In genomic region chr10:75056255-75056654, GRCm38 (mm10) we compare ENCODE assay signal across 13 mouse cellular contexts. TPM values are rescaled to one million over a fixed set of nuclear protein-coding genes. Genes with fewer than 3 reads are reported as not detected.
A peak's percentile ranks its signal among the peaks of the same experiment; 100 is the strongest.
DNase-seq lines count a peak whose midpoint lies in the region; ATAC-seq lines count a peak whose summit lies in the region.
"Had no signal": no experiment of that assay in that cellular context is flagged by ENCODE, and none has a peak within 500 bp of the region (broad histone marks: within the 10 kb centered on the region; RNA-seq: fewer than 3 reads in every experiment).

No protein-coding gene starts in this region.

- H3K9ac ChIP-seq in kidney, embryonic 15.5 days = no peak overlapping the region
- no peak overlapping the region for H3K9ac ChIP-seq in midbrain, embryonic 13.5 days (replicated peaks)
- H3K9ac ChIP-seq: lung, embryonic 15.5 days had no signal

- ATAC-seq in kidney, embryonic 15.5 days (replicated peaks; ENCODE audit: low FRiP score) = no peak
- peak; percentile 34 for ATAC-seq in midbrain, embryonic 13.5 days

- peak; percentile 61 for DNase-seq in kidney, adult 11 months
- peak; percentile 22 for DNase-seq in Muller cell, postnatal 12 days (ENCODE audit: inconsistent ontology term)
- peak; percentile 31 for DNase-seq in kidney, postnatal 14 days
- DNase-seq in adrenal gland, adult (ENCODE audit: inconsistent age in 2 of 2, low spot score in 1 of 2) = no peak
- DNase-seq in cerebellum, adult 11 months = no peak
- DNase-seq in left cerebral cortex, adult 11 months (ENCODE audit: low spot score) = no peak
- DNase-seq: cerebellum, adult 9-11 months had no signal

- no peaks in the 10 kb centered on the region for H3K27me3 ChIP-seq in kidney, embryonic 15.5 days
- no peaks in the 10 kb centered on the region for H3K27me3 ChIP-seq in midbrain, embryonic 13.5 days
- H3K27me3 ChIP-seq: lung, embryonic 15.5 days had no signal

- H3K27ac ChIP-seq in kidney, embryonic 15.5 days = no peak overlapping the region
- H3K27ac ChIP-seq in midbrain, embryonic 13.5 days = peak overlapping the region; percentile 61; the same call in 1 of the 2 replicates
- H3K27ac ChIP-seq: lung, embryonic 15.5 days; stomach, postnatal 0 days had no signal

- H3K4me3 ChIP-seq in kidney, embryonic 15.5 days (replicated peaks) = no peak overlapping the region
- H3K4me3 ChIP-seq in midbrain, embryonic 13.5 days (replicated peaks) = no peak overlapping the region
- H3K4me3 ChIP-seq: lung, embryonic 15.5 days had no signal

- no peaks in the 10 kb centered on the region for H3K9me3 ChIP-seq in kidney, embryonic 15.5 days (replicated peaks)
- H3K9me3 ChIP-seq in midbrain, embryonic 13.5 days = no peaks in the 10 kb centered on the region
- H3K9me3 ChIP-seq: lung, embryonic 15.5 days had no signal

- no peak overlapping the region for H3K4me2 ChIP-seq in kidney, embryonic 15.5 days
- 0 out of 2 replicates have a peak overlapping the region, but pooled peaks have one; percentile 0 for H3K4me2 ChIP-seq in midbrain, embryonic 13.5 days (replicated peaks)
- H3K4me2 ChIP-seq: heart, embryonic 11.5 days; lung, embryonic 15.5 days had no signal

- 24% methylated on average over 4 of the region's 4 CpGs for WGBS in kidney, embryonic 15.5 days
- 3% methylated on average over 4 of the region's 4 CpGs for WGBS in midbrain, embryonic 13.5 days

- peaks cover 21% of the 10 kb centered on the region for H3K4me1 ChIP-seq in kidney, embryonic 15.5 days
- H3K4me1 ChIP-seq in midbrain, embryonic 13.5 days (replicated peaks) = peaks cover 43% of the 10 kb centered on the region

- no peaks in the 10 kb centered on the region for H3K36me3 ChIP-seq in kidney, embryonic 15.5 days
- H3K36me3 ChIP-seq in midbrain, embryonic 13.5 days = no peaks in the 10 kb centered on the region
- H3K36me3 ChIP-seq: lung, embryonic 15.5 days had no signal

RNA-seq across cellular contexts. Expression of gene Bcr, which starts 4.1 kb away (rescaled TPM):
- polyA plus RNA-seq in kidney, embryonic 15.5 days (2015; fragmentation: Nextera tagmentation; extraction: Ambion mirVana) = 6.0 and 6.6 TPM in 2 replicates
- 15.2 and 17.3 TPM in 2 replicates for polyA plus RNA-seq in midbrain, embryonic 13.5 days (2015; fragmentation: Nextera tagmentation; extraction: Ambion mirVana)

RNA-seq across cellular contexts. Expression of gene Rab36, which starts 19.4 kb away (rescaled TPM):
- 9.3 and 12.8 TPM in 2 replicates for polyA plus RNA-seq in kidney, embryonic 15.5 days (2015; fragmentation: Nextera tagmentation; extraction: Ambion mirVana)
- 14.8 and 19.7 TPM in 2 replicates for polyA plus RNA-seq in midbrain, embryonic 13.5 days (2015; fragmentation: Nextera tagmentation; extraction: Ambion mirVana)

RNA-seq across cellular contexts. Expression of gene Rsph14, which starts 23.9 kb away (rescaled TPM):
- polyA plus RNA-seq in kidney, embryonic 15.5 days (2015; fragmentation: Nextera tagmentation; extraction: Ambion mirVana) = not detected in 2 replicates
- 0.63 and 1.1 TPM in 2 replicates for polyA plus RNA-seq in midbrain, embryonic 13.5 days (2015; fragmentation: Nextera tagmentation; extraction: Ambion mirVana)
- polyA plus RNA-seq: heart, embryonic 11.5 days; large intestine, adult 2 months; stomach, postnatal 0 days had no signal

Comparison
In these comparisons a context has a peak if more than half of its experiments do, and no peak if none do; other contexts are left out.
1. DNase-seq: peak in kidney, adult 11 months (single experiment), Muller cell, postnatal 12 days (single experiment) and kidney, postnatal 14 days (single experiment); none in adrenal gland, adult (0 of 2), cerebellum, adult 11 months (single experiment) and left cerebral cortex, adult 11 months (single experiment).